Mouse (Mus musculus) kidney, adult 2 months (tissue): ENCODE measurements around the gene C530025M09Rik.

ENCODE experiments used
- CTCF ChIP-seq: fragments of 200-500 bp; conservative IDR thresholded peaks from 2 replicates; pipeline ENCODE4 v1.5.1; 2011; ENCODE audit warnings: low read depth, mild to moderate bottlenecking, control low read depth, low read length, moderate library complexity, mixed read lengths; ENCODE audit not compliant: insufficient read depth, insufficient read length
- POLR2A ChIP-seq: fragments of 200-500 bp; IDR thresholded peaks from one replicate; pipeline ENCODE4 v1.6.1; 2011; ENCODE audit warnings: low read depth, low read length, control low read depth

DNA sequence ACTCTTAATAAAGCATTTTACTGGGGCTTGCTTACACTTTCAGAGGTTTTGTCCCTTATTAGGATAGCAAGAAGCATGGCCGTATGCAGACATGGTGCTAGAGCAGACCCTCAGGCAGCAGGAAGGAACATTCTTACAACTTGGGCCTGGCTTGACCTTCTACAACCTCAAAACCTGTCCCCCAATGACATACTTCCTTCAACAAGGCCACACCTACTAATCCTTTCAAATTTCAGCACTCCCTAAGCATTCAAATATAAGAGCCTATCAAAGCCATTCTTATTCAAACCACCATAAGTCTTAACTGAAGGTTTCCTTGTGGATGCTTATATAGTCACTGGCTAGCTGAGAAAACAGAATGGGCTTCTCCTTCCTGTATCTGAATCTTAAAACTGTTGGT lies 4.1 kb upstream of the C530025M09Rik start:
- TF ChIP-seq POLR2A, result no peak
- TF ChIP-seq CTCF, result no peak
